Mouse (Mus musculus) left cerebral cortex, adult 18-20 months (tissue): ENCODE results near the gene Erg. TPM values are rescaled to one million over a fixed set of nuclear protein-coding genes. Genes with fewer than 3 reads are reported as not detected.
A peak's percentile ranks its signal among the peaks of the same experiment; 100 is the strongest.

Experiments
- DNase-seq, 2 experiments: peaks; one replicate each; pipeline ENCODE4 v3.0.0; 2021 to 2022; ENCODE audit warnings: low spot score in 2 of 2, mixed read lengths in 1 of 2
- total RNA-seq, 2 experiments: library from RNA; stranded (reverse); gene quantifications; 2 replicates each; pipeline ENCODE4 v1.2.3; 2021

The Erg gene
- total RNA-seq, 2 experiments from 2014 or later = 3.7 to 4.4 TPM

GRCm38 (mm10) chr16:95487606-95488351, 98.6 kb downstream of the Erg start:
- DNase-seq = no peak

DNA sequence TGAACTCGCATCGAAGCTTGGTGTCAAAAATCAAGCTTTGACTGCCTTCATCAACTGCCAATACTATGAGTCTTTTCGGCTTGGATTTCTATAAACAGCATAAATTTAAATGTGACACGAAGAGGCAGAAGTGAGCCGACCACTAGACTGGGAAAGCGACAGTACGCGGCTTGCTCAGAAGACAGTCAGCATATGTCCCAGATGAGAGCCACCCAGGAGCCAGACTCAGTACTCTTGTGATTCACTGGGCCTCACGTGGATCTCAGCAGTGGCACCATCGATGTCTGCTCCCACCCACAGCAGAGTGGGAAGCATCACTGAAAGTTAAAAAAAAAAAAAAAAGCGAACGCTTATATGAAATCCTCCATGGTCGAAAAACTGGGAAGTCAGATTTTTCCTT, 105.2 kb downstream of the Erg start:
- peak; percentile 24 to 28 for DNase-seq

DNA sequence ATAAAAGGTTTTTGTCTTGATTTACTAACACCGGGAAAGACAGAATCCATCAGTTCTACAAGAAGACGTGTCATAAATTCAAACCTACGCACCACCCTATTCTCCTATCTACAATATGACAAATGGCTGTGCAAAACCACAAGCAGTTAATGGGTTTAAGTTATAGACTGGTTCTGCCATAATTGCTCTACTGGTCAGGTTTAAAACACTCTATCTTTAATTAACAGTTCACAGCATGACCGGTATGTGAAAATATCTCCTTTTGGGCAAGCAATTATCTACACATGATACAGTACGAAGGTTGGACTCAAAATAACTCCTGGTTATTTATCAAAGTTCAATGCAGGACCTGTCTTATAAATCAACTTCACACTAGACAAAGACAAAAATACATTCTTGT, 107.8 kb downstream of the Erg start:
- DNase-seq = no peak

DNA sequence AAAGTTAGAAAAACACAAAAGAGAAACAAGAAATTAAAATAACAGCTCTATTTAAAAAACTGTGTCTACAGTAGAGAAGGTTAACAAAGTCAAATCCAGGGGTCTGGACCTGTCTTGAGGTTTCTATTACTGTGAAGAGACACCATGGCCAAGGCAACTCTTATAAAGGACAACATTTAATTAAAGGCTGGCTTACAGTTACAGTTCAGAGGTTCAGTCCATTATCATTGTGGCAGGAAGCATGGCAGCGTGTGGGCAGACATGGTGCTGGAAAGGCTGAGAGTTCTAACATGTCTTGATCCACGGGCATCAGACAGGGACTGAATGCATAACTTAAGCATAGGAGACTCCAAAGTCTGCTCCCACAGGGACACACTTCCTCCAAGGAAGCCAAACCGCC, 111.4 kb downstream of the Erg start:
- no peak for DNase-seq

- no peak for DNase-seq
Measured at GRCm38 (mm10) chr16:95473946-95474345, 112.4 kb downstream of the Erg start.

- DNase-seq = no peak
Measured at GRCm38 (mm10) chr16:95472771-95473170, 113.6 kb downstream of the Erg start.

- DNase-seq = no peak
Measured at GRCm38 (mm10) chr16:95469262-95470139, 116.9 kb downstream of the Erg start.

DNA sequence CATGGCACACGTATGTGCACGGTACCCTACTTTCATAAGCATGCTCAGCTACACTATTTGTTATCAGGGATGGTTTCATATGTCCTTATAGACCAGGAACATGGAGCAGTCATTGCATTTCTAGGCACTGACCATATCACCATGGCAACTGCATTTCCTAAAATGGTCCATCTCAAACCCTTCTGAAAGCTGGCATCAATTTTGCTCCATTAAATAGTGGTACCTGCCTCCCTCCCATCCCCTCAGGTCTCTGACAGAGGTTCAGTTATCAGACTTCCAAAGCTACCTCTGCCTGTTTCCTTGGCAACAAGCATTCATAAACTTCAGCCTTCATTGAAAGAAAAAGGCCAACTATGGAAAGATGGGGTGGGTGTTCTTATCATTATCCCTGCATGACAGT, 118.5 kb downstream of the Erg start:
- DNase-seq = no peak

DNA sequence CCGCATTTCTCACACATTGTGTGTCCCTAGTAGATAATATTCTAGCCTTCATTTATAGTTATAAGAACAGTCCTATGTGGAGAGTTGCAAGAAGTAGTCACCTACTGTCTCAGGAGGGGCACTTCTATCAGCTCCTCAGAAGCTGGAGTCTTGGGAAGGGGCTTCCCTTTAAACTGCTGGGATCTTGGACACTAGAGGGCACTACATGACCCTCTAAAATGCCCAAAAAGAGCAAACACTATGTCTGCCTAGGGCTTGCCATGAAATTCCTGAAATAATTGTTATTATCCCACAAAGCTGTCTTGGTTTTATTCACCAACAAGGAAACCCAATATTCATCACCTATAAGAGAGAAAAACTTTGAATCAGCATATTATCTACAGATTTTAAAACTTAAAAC, 119.8 kb downstream of the Erg start:
- DNase-seq = no peak

DNA sequence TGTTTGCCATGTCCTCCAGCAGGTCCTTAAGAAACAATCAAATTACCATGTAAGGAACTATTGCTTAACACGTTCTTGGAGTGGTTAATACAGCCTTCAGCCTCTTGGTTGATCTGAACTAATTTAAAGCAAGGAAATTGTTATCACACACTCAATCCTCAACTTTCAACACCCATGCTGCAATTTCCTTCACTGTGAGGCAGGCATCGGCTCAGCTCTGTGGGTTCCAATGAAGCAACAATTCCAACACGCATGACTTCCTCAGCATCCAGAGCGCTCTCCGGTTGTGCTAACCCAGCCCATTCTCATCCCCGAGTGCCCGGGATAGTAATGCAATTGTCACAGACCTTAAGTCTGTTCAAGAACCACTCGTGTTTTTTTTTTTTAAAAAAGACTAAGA, 121.8 kb downstream of the Erg start:
- no peak for DNase-seq

- DNase-seq = no peak
Measured at GRCm38 (mm10) chr16:95463796-95464195, 122.6 kb downstream of the Erg start.

GRCm38 (mm10) chr16:95461941-95462340, 124.5 kb downstream of the Erg start:
- DNase-seq = no peak

- DNase-seq = no peak
Measured at GRCm38 (mm10) chr16:95460336-95460735, 126.1 kb downstream of the Erg start.

DNA sequence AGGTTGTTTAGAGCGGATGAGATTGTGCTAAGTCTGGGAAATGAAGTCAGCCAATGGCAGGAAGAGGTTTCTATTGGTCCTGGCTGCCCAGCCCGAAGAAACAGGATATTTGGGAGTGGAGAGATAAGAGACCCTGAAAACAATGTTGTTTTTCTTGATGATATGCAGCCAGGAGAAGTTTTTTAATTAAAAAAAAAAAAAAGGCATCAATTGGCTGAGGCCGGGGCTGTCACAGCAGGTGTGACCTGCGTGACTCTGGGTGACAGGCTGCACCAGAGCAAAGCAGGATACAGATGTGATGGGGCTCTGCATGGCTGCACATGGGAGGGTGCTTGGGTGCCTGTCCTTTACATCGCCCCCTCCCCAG, 127.1 kb downstream of the Erg start:
- DNase-seq = no peak

GRCm38 (mm10) chr16:95458590-95459324, 127.6 kb downstream of the Erg start:
- no peak for DNase-seq

DNA sequence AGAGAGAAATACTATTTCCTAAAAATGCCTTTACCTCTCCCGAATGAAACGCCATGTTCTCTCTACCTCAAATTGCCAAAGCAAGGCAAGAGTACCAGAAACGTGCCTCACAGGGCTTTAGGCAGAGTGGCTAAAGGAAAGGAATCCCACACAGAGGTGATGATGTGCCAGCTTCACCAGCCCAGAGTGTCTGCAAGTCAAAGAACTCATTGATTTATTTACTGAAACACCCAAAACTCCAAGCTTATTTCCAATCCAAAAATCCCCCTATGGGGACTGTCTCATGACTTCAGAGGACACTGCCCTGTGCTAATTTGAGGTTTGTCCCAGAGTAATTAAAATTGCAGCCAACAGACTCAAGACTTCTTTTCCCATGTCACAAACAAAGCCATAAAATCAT, 129.4 kb downstream of the Erg start:
- no peak for DNase-seq

GRCm38 (mm10) chr16:95455896-95456295, 130.5 kb downstream of the Erg start:
- no peak for DNase-seq

- DNase-seq = no peak
Measured at GRCm38 (mm10) chr16:95455461-95455860, 130.9 kb downstream of the Erg start.

- no peak for DNase-seq
Measured at GRCm38 (mm10) chr16:95452411-95452810, 134.0 kb downstream of the Erg start.

DNA sequence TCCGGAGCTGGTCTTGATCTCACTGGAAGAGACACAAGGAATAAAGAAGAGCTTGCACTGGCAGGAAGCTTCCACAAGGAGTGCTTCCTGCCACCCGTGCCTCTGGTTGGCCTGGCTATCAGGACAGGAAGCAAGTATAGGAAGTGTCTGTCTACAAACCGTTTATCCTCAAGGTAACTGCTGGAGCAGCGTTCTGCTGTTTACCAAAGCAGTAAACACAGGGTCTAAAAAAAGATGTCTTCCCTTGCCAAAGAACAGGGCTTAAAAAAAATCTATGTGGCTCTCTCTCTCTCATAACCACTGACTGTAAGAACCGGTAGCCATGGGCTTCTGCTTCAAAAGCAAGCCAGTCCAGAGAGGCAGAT, 137.1 kb downstream of the Erg start:
- DNase-seq = no peak

GRCm38 (mm10) chr16:95448643-95449360, 137.6 kb downstream of the Erg start:
- no peak for DNase-seq
